Mouse (Mus musculus) gastrocnemius, postnatal 25 days (tissue): ENCODE measurements at regions not wholly inside any gene's neighbourhood (a gene's known extent, or its start where the extent isn't known, plus 50 kb on each side); places are given as distances from the start of the nearest gene placed in this dataset.

Source experiments
- DNase-seq: peaks from one replicate; pipeline ENCODE4 v3.0.0; 2022

GRCm38 (mm10) chr13:26714056-26714455 lies 55.9 kb downstream of the Hdgfl1 start:
- DNase-seq, result peak; percentile 53

- no peak for DNase-seq
Measured at GRCm38 (mm10) chr13:26699062-26699684, 70.8 kb downstream of the Hdgfl1 start.

GRCm38 (mm10) chr13:26659471-26659870 lies 110.5 kb downstream of the Hdgfl1 start:
- no peak for DNase-seq

DNA sequence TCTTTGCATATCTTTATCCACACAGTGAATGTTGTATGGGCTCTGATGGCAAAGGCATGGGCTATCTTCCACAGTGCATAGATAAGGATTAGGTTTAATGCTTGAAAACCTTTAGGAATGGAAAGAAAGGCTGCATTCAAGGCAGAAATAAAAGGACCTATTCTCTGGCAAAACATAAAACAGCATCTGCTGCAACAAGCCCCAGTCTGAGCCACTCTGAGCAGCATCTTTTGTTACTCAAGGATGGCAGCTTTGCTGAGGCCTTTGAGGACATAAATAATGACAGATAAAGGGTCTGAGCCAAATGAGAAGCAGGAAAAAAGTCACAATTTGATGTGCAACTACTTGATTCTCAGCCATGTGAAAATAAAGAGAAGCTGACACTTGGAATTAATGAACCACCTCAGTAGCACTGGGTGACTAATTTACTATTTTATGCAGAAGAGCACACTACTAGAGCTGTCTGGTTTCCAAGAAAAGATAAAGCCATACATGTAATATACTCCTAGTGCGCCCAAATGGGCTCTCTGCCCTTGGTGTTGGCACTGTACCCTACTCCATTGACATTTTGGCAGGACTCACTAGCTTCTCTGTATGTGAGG lies 112.9 kb downstream of the Hdgfl1 start:
- no peak for DNase-seq
